Mouse (Mus musculus) heart, embryonic 11.5 days (tissue): ENCODE data around the gene Pop5. TPM values are rescaled to one million over a fixed set of nuclear protein-coding genes. Genes with fewer than 3 reads are reported as not detected.

Experiments
- ATAC-seq: fragments of 200-750 bp; cut with Nextera tagmentation; replicated peaks from 2 replicates; pipeline ENCODE4 v1.8.0; 2017; ENCODE audit warnings: moderate library complexity; ENCODE audit not compliant: insufficient number of reproducible peaks, low FRiP score, low TSS enrichment
- H3K27ac ChIP-seq: fragments of 300-500 bp; sonication (generic); 2 replicates; pipeline ENCODE4 v1.5.1; 2014; ENCODE audit warnings: mild to moderate bottlenecking, low read depth, low read length
- H3K27me3 ChIP-seq: fragments of 300-500 bp; sonication (generic); 2 replicates; pipeline ENCODE4 v1.6.1; 2014; ENCODE audit warnings: mild to moderate bottlenecking, low read length, mixed read lengths; ENCODE audit not compliant: control insufficient read depth, insufficient read depth
- H3K36me3 ChIP-seq: fragments of 300-500 bp; sonication (generic); 2 replicates; pipeline ENCODE4 v1.6.1; 2014; ENCODE audit warnings: mild to moderate bottlenecking, low read length, moderate library complexity, mixed read lengths; ENCODE audit not compliant: control insufficient read depth, insufficient read depth
- H3K4me1 ChIP-seq: fragments of 300-500 bp; sonication (generic); 2 replicates; pipeline ENCODE4 v1.6.1; 2014; ENCODE audit warnings: low read length; ENCODE audit not compliant: control insufficient read depth, insufficient read depth
- H3K4me2 ChIP-seq: fragments of 300-500 bp; sonication (generic); 2 replicates; pipeline ENCODE4 v1.6.1; 2014; ENCODE audit warnings: mild to moderate bottlenecking, moderate library complexity
- H3K4me3 ChIP-seq: fragments of 300-500 bp; sonication (generic); 2 replicates; pipeline ENCODE4 v1.5.1; 2014; ENCODE audit warnings: low read depth, low read length
- H3K9ac ChIP-seq: fragments of 300-500 bp; sonication (generic); 2 replicates; pipeline ENCODE4 v1.6.1; 2014; ENCODE audit warnings: mild to moderate bottlenecking, low read depth, low read length, moderate library complexity
- H3K9me3 ChIP-seq: fragments of 300-500 bp; sonication (generic); replicated peaks from 2 replicates; pipeline ENCODE4 v1.6.1; 2016; ENCODE audit warnings: low read length; ENCODE audit not compliant: control insufficient read depth
- WGBS: fragments of 180-500 bp; shearing (Covaris S2); extraction: QIAGEN DNeasy Blood & Tissue Kit; methylation state at CpG from one replicate; pipeline ENCODE4 v1.1.7; 2014; ENCODE audit not compliant: insufficient replicate concordance; 5-methylcytosine and 5-hydroxymethylcytosine counted together
- polyA plus RNA-seq: library from polyadenylated mRNA; unstranded; fragments of >200 nt; fragmentation: Nextera tagmentation; extraction: Ambion mirVana; gene quantifications from 2 replicates; pipeline ENCODE4 v1.2.1, GENCODE M21; 2014

Pop5 gene
- polyA plus RNA-seq, 1 experiment from 2014 or later = 90.6 TPM

- 7% methylated on average over 1 of the region's 1 CpGs for WGBS
These were observed 25.3 kb upstream of the Pop5 start for GRCm38 (mm10) chr5:115210380-115210779.

DNA sequence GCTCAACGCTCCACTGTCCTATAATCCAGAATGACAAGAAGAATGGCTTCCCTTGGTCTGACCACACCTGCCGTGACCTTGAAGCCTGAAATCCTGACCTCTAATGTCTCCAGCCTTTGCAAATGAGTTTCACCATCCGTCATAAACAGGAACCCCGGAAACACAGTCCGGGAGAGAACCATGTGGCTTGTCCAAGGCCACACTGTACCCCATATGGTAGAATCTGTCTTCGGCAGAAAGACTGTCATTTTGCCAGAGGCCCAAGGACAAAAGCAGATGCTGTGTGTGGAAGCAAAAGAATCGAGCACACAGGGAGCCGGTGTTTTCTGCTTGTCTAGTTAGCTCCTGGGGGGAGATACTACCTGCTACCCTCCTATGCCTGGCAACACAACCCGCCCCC, 23.2 kb upstream of the Pop5 start:
- Histone ChIP-seq H3K36me3 (no peaks in the 10 kb centered on the region), H3K9ac (no peak overlapping the region), H3K9me3 (no peaks in the 10 kb centered on the region), H3K27ac (no peak overlapping the region), H3K27me3 (peaks cover 13% of the 10 kb centered on the region), H3K4me1 (peaks cover 10% of the 10 kb centered on the region), H3K4me2 (no peak overlapping the region), H3K4me3 (no peak overlapping the region)
- 77% methylated on average over 9 of the region's 9 CpGs for whole genome bisulfite sequencing
- no peak for ATAC-seq

More at GRCm38 (mm10) chr5:115210380-115210779, 25.3 kb upstream of the Pop5 start:
- Histone ChIP-seq H3K27ac (no peak overlapping the region), H3K36me3 (no peaks in the 10 kb centered on the region), H3K4me1 (peaks cover 6% of the 10 kb centered on the region), H3K4me2 (no peak overlapping the region), H3K27me3 (peaks cover 5% of the 10 kb centered on the region; the same call in 1 of the 2 replicates), H3K9me3 (no peaks in the 10 kb centered on the region), H3K9ac (no peak overlapping the region), H3K4me3 (no peak overlapping the region)
- ATAC-seq = no peak

GRCm38 (mm10) chr5:115212861-115213260, 22.8 kb upstream of the Pop5 start:
- no peaks in the 10 kb centered on the region for H3K36me3 ChIP-seq
- no peak for ATAC-seq
- peaks cover 10% of the 10 kb centered on the region for H3K4me1 ChIP-seq
- no peak overlapping the region for H3K4me3 ChIP-seq
- peaks cover 13% of the 10 kb centered on the region for H3K27me3 ChIP-seq
- no peaks in the 10 kb centered on the region for H3K9me3 ChIP-seq
- 57% methylated on average over 4 of the region's 4 CpGs for WGBS
- H3K4me2 ChIP-seq = no peak overlapping the region
- H3K9ac ChIP-seq = no peak overlapping the region
- H3K27ac ChIP-seq = no peak overlapping the region

GRCm38 (mm10) chr5:115214864-115215263, 20.8 kb upstream of the Pop5 start:
- no peak for ATAC-seq

DNA sequence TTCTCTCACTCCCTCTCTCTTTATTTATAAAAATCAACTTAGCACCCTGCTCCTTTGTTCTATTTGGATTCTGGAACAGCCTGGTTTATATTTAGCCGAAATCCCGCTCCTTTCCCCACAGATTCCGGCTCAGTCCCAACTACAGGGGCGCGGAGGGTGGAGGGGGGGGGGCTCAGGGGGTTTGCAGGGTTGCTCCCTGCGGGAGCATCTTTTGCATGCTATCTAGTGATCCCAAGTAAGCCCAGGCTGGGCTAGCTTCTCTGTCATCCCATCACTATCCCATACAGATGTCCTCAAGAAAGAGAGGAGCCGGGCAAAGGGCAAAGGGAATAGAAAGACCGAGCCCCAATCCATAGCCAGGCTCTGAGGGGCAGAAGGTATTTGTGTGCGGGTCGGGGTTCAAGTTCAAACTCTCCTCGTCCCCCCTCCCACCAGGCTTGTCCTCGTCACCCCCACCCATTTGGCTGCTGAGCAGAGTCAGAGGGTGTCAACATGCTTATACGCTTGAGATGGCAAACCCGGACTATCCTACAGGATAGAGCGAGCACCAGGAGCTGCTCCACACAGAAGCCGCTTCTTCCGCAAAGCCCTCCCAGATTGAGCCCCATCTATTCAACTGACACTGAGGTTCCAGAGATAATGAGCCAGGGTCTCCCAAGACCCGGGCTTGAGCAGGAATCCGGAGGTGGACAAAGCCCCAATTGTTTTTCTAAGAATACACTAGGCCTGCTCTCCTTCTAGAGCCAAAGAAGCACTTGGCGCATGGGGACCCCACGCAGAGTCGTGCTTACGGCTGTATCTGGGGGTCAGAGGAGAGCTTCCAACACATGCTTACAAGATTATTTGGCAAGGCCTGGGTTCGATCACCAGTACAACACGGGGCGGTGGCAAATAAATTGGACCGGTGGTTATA, 20.1 kb upstream of the Pop5 start:
- Histone ChIP-seq H3K4me3 (peak overlapping the region; percentile 40), H3K4me2 (peak overlapping the region; percentile 67), H3K9me3 (peaks cover 2% of the 10 kb centered on the region; the same call in 1 of the 2 replicates), H3K36me3 (no peaks in the 10 kb centered on the region), H3K27ac (no peak overlapping the region), H3K4me1 (peaks cover 10% of the 10 kb centered on the region), H3K9ac (peak overlapping the region; percentile 59; the same call in 1 of the 2 replicates), H3K27me3 (peaks cover 18% of the 10 kb centered on the region)
- WGBS = 20% methylated on average over 27 of the region's 27 CpGs
- ATAC-seq = no peak

More at GRCm38 (mm10) chr5:115214864-115215263, 20.8 kb upstream of the Pop5 start:
- peaks cover 18% of the 10 kb centered on the region for H3K27me3 ChIP-seq
- peaks cover 10% of the 10 kb centered on the region for H3K4me1 ChIP-seq
- peak overlapping the region; percentile 59; the same call in 1 of the 2 replicates for H3K9ac ChIP-seq
- WGBS = 1% methylated on average over 17 of the region's 17 CpGs
- H3K36me3 ChIP-seq = no peaks in the 10 kb centered on the region
- peak overlapping the region; percentile 67 for H3K4me2 ChIP-seq
- H3K27ac ChIP-seq = no peak overlapping the region
- H3K9me3 ChIP-seq = peaks cover 2% of the 10 kb centered on the region; the same call in 1 of the 2 replicates
- peak overlapping the region; percentile 40 for H3K4me3 ChIP-seq

DNA sequence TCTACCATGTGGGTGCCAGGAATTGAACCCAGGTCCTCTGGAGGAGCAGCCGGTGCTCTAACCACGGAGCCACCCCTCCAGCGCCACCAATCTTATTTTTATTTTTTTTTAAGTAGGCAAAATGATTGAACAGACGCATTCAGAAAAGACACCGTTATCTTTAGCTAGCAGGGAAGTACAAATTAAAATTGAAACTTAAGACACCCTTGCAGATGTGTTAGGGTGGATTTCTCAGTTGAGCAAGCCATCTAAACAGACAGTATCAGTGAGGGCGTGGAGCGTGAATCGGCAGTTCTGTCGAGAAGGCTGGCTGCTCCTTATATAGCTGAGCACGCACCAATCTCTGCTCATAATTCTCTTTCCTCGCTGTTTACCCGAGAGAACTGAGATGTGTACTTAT, 17.6 kb upstream of the Pop5 start:
- Histone ChIP-seq H3K36me3 (no peaks in the 10 kb centered on the region), H3K9me3 (peaks cover 5% of the 10 kb centered on the region), H3K27me3 (peaks cover 21% of the 10 kb centered on the region), H3K4me3 (no peak overlapping the region), H3K9ac (no peak overlapping the region), H3K4me1 (peaks cover 6% of the 10 kb centered on the region), H3K27ac (no peak overlapping the region), H3K4me2 (no peak overlapping the region)
- ATAC-seq = no peak
- WGBS = 89% methylated on average over 12 of the region's 12 CpGs

GRCm38 (mm10) chr5:115220931-115221640, 14.6 kb upstream of the Pop5 start:
- ATAC-seq = no peak
- H3K9ac ChIP-seq = no peak overlapping the region

GRCm38 (mm10) chr5:115222485-115222884, 13.2 kb upstream of the Pop5 start:
- ATAC-seq = no peak
- no peaks in the 10 kb centered on the region for H3K4me1 ChIP-seq
- H3K27me3 ChIP-seq = peaks cover 8% of the 10 kb centered on the region; the same call in 1 of the 2 replicates
- H3K4me3 ChIP-seq = no peak overlapping the region
- peaks cover 5% of the 10 kb centered on the region for H3K9me3 ChIP-seq
- no peak overlapping the region for H3K27ac ChIP-seq
- no peak overlapping the region for H3K9ac ChIP-seq
- 75% methylated on average over 3 of the region's 3 CpGs for WGBS
- H3K4me2 ChIP-seq = no peak overlapping the region
- H3K36me3 ChIP-seq = no peaks in the 10 kb centered on the region

More at GRCm38 (mm10) chr5:115220931-115221640, 14.6 kb upstream of the Pop5 start:
- 39% methylated on average over 13 of the region's 13 CpGs for WGBS
- Histone ChIP-seq H3K4me2 (no peak overlapping the region), H3K9me3 (peaks cover 5% of the 10 kb centered on the region), H3K4me3 (no peak overlapping the region), H3K36me3 (no peaks in the 10 kb centered on the region), H3K27me3 (peaks cover 13% of the 10 kb centered on the region), H3K27ac (no peak overlapping the region), H3K4me1 (no peaks in the 10 kb centered on the region)
